Mouse (Mus musculus) mouse embryonic stem cell (cell line): Measurements from ENCODE around the gene Zfp622.

Experiments
- in situ Hi-C, 2 experiments: fragments of 300-500 bp; cut with MboI; formaldehyde crosslinking; loops; 1 replicate in 1 of 2; 3 replicates in 1 of 2; pipeline ENCODE4 v1.14.3; 2019 to 2020; ENCODE audit warnings: low sequenced_read_pairs in 2 of 2, low pct_unique_long_range_greater_than_20kb in 1 of 2, mixed read lengths in 1 of 2; ENCODE audit not compliant: unreplicated experiment in 1 of 2

Gene Zfp622

GRCm38 (mm10) chr15:26040567-26040966 lies 56.4 kb downstream of the Zfp622 start:
- in situ Hi-C loops, result no loop called here

GRCm38 (mm10) chr15:26041196-26041947 lies 57.2 kb downstream of the Zfp622 start:
- in situ Hi-C loops, result no loop called here
